Mouse (Mus musculus) urinary bladder, adult 18-20 months (tissue): ENCODE data around the gene Faap100.
A peak's percentile ranks its signal among the peaks of the same experiment; 100 is the strongest.
"Not testable (repeated sequence)": the region's sequence is repeated elsewhere in the genome, so short reads cannot be mapped to it uniquely, and the experiment has no call there.

Experiments
- DNase-seq, 2 experiments: peaks; one replicate each; pipeline ENCODE4 v3.0.0; 2022; ENCODE audit warnings: low spot score in 2 of 2, mixed read lengths in 2 of 2

The Faap100 gene

DNA sequence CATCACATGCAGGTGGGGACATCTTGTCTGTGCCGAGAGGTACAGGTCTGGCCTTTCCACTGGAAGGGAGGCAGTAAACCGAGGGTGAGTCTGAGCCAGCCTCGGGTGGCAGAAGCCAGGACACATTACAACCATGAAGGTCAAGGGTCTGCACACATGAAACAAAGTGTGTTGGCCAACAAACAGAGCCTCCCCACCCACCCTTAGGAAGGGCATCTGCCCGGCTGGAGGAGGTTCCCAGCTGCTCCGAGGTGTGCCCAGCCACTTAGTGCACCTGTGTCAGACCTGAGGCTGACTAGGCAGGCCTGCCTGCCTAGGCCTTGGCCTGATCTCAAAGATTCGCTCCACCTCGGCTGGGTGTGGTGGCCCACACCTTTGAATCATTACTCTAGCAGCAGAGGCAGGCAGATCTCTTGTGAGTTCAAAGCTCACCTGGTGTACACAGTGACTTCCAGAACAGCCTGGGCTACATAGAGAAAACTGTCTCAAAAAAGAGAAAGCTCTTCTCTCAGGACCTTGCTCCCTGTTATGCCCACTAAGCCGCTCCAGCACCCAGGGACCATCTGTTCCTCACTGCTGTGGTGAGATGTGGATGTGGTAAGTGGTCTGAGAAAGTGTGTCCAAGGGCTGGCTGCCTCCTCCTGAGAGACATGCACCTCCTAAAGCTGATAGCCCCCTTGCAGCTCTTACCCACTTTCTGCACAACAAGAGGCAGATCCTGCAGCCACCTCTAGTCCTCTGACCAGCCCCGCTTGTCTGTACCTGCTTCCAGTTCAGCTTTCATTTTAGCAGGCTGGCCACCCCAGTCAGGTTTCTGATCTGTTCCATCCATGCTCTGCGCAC lies 27.1 kb downstream of the Faap100 start:
- DNase-seq = no peak

- peak in 1 of 2 experiments; percentile 42 for DNase-seq
Measured at GRCm38 (mm10) chr11:120350711-120351110, 27.9 kb downstream of the Faap100 start.

GRCm38 (mm10) chr11:120349986-120350702 lies 28.4 kb downstream of the Faap100 start:
- peak; percentile 89 to 90 for DNase-seq

DNA sequence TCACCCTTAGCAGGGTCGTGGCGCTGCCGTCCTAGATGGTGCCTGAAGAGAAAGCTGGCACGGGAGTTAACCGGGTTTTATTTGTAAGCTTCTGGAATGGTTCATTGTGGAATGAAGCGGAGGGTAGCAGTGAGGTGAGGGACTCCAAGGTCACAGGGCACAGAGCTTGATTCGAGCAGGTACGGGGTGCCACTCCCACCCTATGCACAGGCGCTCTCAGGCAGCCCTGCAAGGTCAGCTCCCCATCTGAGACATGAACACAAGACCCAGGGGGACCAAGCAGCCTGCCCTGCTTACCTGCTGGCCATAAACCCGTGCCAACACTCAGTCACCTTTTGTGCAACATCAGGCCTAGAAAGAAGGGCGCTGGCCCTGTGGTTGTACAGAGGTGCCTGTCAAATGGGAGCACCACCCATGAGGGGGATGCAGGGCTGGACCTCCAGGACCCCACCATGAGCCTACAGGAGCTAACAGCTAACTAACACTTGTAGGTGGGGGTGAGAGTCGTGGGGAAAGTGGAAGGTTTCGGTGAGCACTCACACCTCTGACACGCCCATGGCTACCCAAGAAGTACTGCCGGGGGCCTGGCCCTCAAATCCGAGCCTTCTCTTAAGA lies 29.1 kb downstream of the Faap100 start:
- peak; percentile 51 to 74 for DNase-seq

DNA sequence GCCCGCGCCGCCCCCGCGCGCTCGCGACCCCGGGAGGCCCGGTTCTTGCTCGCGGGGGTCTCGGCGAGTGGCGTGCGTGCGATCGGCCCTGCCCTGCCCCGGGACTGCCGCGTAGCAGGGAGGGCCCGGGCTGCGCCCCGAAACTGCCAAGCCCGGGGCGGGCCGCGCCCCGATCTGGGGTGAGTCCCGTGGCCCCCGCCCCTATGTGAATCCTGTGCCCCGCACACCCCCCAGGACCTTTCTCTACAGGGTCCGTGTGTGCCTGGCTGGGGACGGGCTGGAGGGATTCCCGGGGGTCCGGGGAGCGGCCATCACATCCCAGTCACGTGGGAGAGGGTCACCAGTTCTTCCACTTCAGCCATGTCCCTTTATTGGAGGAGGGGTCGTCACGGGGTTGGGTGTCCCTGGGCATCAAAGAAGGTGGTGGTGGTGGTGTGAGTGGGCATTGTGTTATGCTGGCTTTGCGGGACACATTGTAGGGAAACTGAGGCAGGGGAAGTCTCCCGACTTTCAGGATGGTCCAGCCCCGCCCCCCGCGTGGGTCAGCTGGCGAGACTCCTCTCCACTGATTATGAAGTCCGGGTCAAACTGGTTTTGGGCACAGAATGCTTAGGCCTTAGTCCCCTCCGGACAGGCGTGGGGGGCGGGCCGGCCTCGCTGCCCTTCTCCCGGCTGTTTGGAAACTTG lies 29.7 kb downstream of the Faap100 start:
- DNase-seq = peak; percentile 45 to 77

GRCm38 (mm10) chr11:120347791-120348683 lies 30.5 kb downstream of the Faap100 start, which contains the start of gene Actg1:
Gene Actg1, minus strand, starts transcription at chr11:120348542.
- peak; percentile 51 to 76 for DNase-seq

DNA sequence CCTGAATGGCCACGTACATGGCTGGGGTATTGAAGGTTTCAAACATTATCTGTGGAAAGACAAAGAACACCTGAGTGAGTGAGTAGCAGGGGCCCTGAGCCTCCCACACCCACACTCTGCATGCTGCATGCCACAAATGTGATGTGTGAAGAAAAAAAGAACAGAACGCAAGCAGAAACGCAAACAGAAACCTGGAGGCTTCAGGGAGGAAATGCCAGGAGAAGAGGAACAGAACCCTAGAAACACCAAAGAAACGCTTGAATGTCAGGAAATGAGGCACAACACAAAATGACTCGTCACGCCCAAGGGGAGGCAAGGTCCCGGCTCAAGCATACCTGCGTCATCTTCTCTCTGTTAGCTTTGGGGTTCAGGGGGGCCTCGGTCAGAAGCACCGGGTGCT lies 31.3 kb downstream of the Faap100 start:
- no peak for DNase-seq

DNA sequence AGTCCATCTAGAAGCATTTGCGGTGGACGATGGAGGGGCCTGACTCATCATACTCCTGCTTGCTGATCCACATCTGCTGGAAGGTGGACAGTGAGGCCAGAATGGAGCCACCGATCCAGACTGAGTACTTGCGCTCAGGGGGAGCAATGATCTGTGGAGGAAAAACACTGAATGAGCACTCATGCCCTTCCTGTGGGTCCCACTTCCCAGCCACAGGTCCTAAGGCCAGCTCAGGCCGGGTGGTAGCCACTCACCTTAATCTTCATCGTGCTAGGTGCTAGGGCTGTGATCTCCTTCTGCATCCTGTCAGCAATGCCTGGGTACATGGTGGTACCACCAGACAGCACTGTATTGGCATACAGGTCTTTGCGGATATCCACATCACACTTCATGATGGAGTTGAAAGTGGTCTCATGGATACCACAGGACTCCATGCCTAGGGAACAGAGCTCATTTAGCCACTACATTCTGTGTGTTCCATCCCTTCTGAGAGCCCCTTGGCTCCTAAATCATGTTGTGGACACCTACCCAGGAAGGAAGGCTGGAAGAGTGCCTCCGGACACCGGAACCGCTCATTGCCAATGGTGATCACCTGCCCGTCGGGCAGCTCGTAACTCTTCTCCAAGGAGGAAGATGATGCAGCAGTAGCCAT lies 32.1 kb downstream of the Faap100 start:
- DNase-seq = not testable (repeated sequence)

- DNase-seq = no peak
Measured at GRCm38 (mm10) chr11:120345067-120345681, 33.4 kb downstream of the Faap100 start.

GRCm38 (mm10) chr11:120344310-120344920 lies 34.1 kb downstream of the Faap100 start:
- DNase-seq = no peak

- no peak for DNase-seq
Measured at GRCm38 (mm10) chr11:120343519-120344309, 34.9 kb downstream of the Faap100 start.

GRCm38 (mm10) chr11:120342656-120343160 lies 35.9 kb downstream of the Faap100 start:
- DNase-seq = no peak

DNA sequence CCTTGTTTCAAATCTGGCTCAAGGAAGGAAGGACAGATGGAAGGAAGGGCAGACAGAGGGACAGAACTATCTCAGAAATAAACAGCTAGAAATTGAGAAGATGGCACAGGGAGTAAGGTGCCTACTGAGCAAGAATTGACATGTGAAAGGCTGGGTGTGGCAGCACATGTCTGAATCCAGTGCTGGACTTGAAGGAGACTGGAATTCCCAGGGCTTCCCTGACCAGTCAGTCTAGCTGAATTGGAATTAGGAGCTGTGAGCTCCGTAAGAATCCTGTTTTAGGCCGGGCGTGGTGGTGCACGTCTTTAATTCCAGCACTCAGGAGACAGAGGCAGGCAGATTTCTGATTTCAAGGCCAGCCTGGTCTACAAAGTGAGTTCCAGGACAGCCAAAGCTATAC lies 36.9 kb downstream of the Faap100 start:
- DNase-seq = no peak

GRCm38 (mm10) chr11:120339978-120340513 lies 38.5 kb downstream of the Faap100 start:
- DNase-seq = no peak

GRCm38 (mm10) chr11:120338786-120339185 lies 39.8 kb downstream of the Faap100 start:
- DNase-seq = no peak

DNA sequence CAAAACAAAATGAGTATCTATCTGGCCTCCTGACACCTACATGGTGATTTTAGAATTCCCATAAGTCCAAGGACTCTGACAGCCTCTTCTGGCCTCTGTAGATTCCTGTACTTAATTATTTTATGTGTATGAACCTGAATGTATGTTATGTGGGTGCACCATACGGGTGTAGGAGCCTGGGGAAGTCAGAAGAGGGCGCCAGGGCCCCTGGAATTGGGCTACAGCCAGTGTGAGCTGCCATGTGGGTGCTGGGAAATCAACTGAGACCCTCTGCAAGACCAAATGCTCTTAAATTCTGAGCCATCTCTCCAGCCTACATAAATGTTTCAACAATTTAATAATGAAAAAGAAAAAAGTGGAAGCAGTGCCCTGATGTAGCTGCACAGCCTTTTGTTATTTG lies 41.1 kb downstream of the Faap100 start:
- DNase-seq = no peak

- DNase-seq = no peak
Measured at GRCm38 (mm10) chr11:120335431-120336021, 43.0 kb downstream of the Faap100 start.

DNA sequence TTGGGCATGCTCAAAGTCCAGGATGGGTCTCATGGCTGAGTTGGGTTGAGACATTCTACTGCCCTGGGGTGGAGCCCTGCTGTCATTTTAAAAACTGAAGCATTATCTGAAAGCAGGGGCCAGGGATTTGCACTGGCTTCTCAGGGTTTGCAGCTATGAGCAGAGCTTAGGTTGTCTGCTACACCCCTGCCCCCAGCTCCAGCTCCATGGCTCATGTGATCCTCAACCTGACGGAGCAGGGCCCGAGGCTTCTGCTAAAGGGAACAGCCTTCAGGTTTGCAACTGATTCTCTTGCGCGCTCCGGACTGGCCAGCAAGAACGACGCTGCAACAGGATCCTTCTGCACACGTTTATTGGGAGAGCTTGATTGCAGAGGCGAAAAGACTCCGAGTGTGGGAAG lies 58.4 kb downstream of the Faap100 start:
- no peak for DNase-seq
